Mouse (Mus musculus) subcutaneous adipose tissue, adult 2 months (tissue): ENCODE measurements around the gene Slc26a3. TPM values are rescaled to one million over a fixed set of nuclear protein-coding genes. Genes with fewer than 3 reads are reported as not detected.

Experiments used
- polyA plus RNA-seq: library from polyadenylated mRNA; depleted of rRNA; stranded (reverse); fragments of >200 nt; gene quantifications from 2 replicates; pipeline ENCODE4 v1.2.3, GENCODE M21; 2012; ENCODE audit warnings: low replicate concordance; rRNA removed

Slc26a3 gene
- 0.13 TPM in 1 of 2 replicates, not detected in the other for polyA plus RNA-seq

DNA sequence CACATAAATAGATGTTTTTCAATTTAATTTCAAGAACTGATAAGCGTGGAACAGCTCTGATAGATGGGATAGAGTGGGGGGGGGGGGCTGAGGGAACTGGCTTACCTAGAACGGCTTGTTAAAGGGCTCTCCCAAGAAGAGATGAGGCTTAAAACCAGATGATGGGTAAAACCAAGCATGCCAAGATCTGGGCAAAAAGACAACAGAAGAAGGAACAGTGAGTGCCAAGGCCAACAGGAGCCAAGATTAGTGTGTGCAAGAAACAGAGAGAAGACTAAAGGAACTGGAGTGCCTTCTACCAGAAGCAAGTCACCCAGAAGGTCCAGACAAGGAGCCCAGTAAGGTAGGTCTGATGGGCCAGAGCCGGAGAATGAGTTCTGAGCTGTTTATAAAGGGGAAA lies at the start of gene Slc26a3:
Gene Slc26a3, plus strand, starts transcription at position 301 of the 400 bp plus-strand sequence.

DNA sequence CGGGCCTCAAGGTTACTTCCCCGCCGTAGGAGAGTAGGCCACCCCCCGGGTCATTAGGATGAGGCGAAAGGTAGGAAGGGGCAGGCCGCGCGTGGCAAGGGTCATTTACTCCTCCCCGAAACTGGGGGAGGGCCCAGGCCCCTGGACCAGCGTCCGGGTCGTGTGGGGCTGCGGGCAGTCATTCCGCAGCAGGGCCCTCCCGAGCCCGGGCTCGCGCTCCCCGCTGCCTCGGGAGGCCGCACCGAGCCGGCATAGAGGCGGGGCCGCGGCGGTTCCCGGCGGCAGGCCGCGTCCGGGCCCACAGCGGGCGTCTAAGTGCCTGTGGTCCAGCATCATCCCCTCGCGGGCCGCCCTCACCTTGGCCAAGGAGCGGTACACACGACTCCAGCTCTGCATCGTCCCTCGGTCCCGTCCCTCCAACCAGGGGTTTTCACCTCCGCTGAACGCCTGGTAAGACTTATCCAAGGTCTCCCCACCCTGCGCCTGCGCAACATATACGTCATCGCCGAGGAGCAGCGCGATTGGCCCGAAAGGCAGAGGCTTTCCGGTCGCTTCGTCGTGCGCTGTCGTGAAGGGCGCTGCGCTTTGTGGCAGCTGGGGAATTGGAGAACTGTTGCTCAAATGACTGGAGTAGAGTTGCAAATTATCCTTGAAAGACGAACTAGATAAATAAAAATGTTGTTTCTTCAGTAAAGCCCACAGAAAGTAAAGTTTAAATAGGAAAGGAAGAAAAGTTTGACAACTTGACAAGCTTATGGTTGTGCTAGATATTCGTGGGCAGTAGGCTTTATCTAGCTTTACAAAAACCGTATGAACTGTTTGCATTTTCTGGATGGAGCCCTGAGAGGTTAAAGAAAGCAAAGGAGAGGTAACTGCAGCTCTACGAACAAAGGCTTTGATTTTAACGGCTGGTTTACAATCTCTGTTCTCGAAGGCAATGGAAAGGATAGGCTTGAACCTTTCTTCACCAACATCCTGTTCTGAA lies 39.4 kb upstream of the Slc26a3 start, which contains the start of gene Dld:
Gene Dld, minus strand, starts transcription at position 510 of the 985 bp plus-strand sequence.

DNA sequence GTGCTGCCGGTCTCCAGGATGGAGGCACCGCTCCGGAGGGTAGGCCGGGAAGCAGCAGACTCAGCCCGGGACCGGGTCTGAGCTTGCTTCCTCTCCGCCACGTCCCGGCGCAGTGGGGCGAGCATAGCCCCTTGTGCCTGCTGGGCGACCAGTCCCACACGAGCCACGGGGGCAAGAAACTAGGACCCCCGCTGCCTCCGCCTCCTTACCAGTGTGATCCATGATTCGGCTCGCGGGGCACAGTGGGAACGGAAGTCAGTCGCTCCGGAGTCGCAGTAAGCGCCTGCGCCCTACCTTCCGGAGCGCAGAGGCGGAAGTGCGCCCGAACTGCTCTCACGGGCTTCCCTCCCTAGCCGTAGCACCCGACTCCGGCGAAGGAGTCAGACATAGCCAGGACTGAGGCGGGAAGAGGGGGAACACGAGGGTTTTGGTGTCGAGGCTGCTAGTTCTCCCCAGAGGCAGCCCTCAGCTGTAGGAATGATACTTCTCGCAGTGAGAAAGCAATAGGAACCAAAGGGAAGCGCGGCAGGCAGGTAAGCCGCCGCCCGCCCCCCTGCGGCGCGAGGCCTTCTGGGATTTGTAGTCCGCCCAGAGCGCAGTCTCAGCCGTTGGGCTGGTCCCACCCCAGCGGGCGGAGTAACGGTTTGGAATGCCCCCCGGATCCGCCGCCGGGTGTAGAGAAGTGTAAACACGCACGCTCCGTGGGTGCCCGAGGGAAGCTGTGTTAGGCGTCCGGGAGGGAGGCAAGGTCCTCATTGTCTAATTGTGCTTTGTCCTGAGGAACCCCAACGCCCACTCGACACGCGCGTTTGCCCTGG lies 108.9 kb downstream of the Slc26a3 start, which contains the start of gene Cbll1:
Gene Cbll1, minus strand, starts transcription at position 303 of the 818 bp plus-strand sequence.

Other genes with a start within 250 kb of the Slc26a3 start
- not detected in 2 replicates for gene Gm6993, start 150.1 kb upstream of the Slc26a3 start, polyA plus RNA-seq
- 65.8 and 105 TPM in 2 replicates for gene Lamb1, start 125.6 kb upstream of the Slc26a3 start, polyA plus RNA-seq
- gene Dld, start 39.4 kb upstream of the Slc26a3 start, polyA plus RNA-seq: 38.4 and 49.5 TPM in 2 replicates
- 4.3 and 6.4 TPM in 2 replicates for gene Cbll1, start 108.7 kb downstream of the Slc26a3 start, polyA plus RNA-seq
- 0.13 TPM in 1 of 2 replicates, not detected in the other for gene Slc26a4, start 169.1 kb downstream of the Slc26a3 start, polyA plus RNA-seq
- gene Bcap29, start 243.8 kb downstream of the Slc26a3 start, polyA plus RNA-seq: 4.4 and 5.9 TPM in 2 replicates